ENCODE assay signal across 21 mouse cellular contexts in genomic region chrX:133605828-133606227, GRCm38 (mm10).
DNase-seq lines count a peak whose midpoint lies in the region; ATAC-seq and TF ChIP-seq lines count a peak whose summit lies in the region.
"Had no signal": no experiment of that assay in that cellular context is flagged by ENCODE, and none has a peak within 500 bp of the region (broad histone marks: within the 10 kb centered on the region; RNA-seq: fewer than 3 reads in every experiment).

No protein-coding gene starts in this region.

- H3K36me3 ChIP-seq in limb, embryonic 13.5 days = no peaks in the 10 kb centered on the region
- no peaks in the 10 kb centered on the region for H3K36me3 ChIP-seq in stomach, postnatal 0 days (ENCODE audit: control insufficient read depth, insufficient read depth, low read length)
- H3K36me3 ChIP-seq: heart, embryonic 10.5 days; kidney, embryonic 15.5 days; neural tube, embryonic 13.5 days; stomach, embryonic 15.5 days had no signal

- TF ChIP-seq CTCF in gastrocnemius, adult 2 months (IDR thresholded peaks at IDR 0.05) = no peak
- no peak for TF ChIP-seq CTCF in stomach, postnatal 0 days (IDR thresholded peaks at IDR 0.05; ENCODE audit: low read depth)

- DNase-seq in gastrocnemius, adult 2 months = peak; percentile 13
- DNase-seq in gastrocnemius, adult 8-10 months (ENCODE audit: low spot score in 2 of 2) = no peak
- peak; percentile 41 for DNase-seq in 3T3-L1 (ENCODE audit: low read depth, low spot score)
- peak; percentile 22 for DNase-seq in NIH3T3 (ENCODE audit: low read depth)
- DNase-seq in thymus, adult 18-20 months = no peak
- no peak for DNase-seq in stomach, postnatal 0 days (ENCODE audit: low spot score)
- DNase-seq: adrenal gland, postnatal 10 days; B cell, adult 2 months; cerebellum, adult 2 months; cerebellum, postnatal 25 days; gastrocnemius, postnatal 14 days; kidney, adult 11 months; kidney, postnatal 36 days; lung, postnatal 4 days; midbrain, embryonic 14.5 days had no signal

- peaks cover 16% of the 10 kb centered on the region; the same call in 1 of the 2 replicates for H3K27me3 ChIP-seq in limb, embryonic 13.5 days
- H3K27me3 ChIP-seq in stomach, postnatal 0 days (ENCODE audit: control insufficient read depth, insufficient read depth, low read length) = no peaks in the 10 kb centered on the region
- H3K27me3 ChIP-seq: stomach, embryonic 15.5 days had no signal

- TF ChIP-seq EP300 in stomach, postnatal 0 days (optimal IDR thresholded peaks at IDR 0.05) = no peak

- peak overlapping the region; percentile 70 for H3K27ac ChIP-seq in gastrocnemius, adult 2 months
- H3K27ac ChIP-seq in limb, embryonic 13.5 days = no peak overlapping the region
- H3K27ac ChIP-seq in stomach, postnatal 0 days (replicated peaks) = no peak overlapping the region
- H3K27ac ChIP-seq: heart, embryonic 10.5 days; hindbrain, postnatal 0 days; kidney, embryonic 15.5 days; neural tube, embryonic 13.5 days; stomach, embryonic 15.5 days had no signal

- H3K4me2 ChIP-seq in limb, embryonic 13.5 days (replicated peaks) = no peak overlapping the region
- no peak overlapping the region for H3K4me2 ChIP-seq in stomach, postnatal 0 days (replicated peaks; ENCODE audit: low read depth)
- H3K4me2 ChIP-seq: kidney, embryonic 15.5 days; neural tube, embryonic 13.5 days; stomach, embryonic 15.5 days had no signal

- H3K9ac ChIP-seq in limb, embryonic 13.5 days = no peak overlapping the region
- H3K9ac ChIP-seq in stomach, postnatal 0 days (ENCODE audit: low read length) = no peak overlapping the region
- H3K9ac ChIP-seq: kidney, embryonic 15.5 days; neural tube, embryonic 13.5 days; stomach, embryonic 15.5 days had no signal

- intact Hi-C loops in gastrocnemius, adult 2 months (cut with DNase I) = no loop called here

- no peaks in the 10 kb centered on the region for H3K9me3 ChIP-seq in limb, embryonic 13.5 days
- no peaks in the 10 kb centered on the region for H3K9me3 ChIP-seq in stomach, postnatal 0 days (ENCODE audit: control insufficient read depth, low read length)
- H3K9me3 ChIP-seq: heart, embryonic 10.5 days; kidney, embryonic 15.5 days; neural tube, embryonic 13.5 days; stomach, embryonic 15.5 days had no signal

- H3K4me3 ChIP-seq in gastrocnemius, adult 2 months = peak overlapping the region; percentile 26; the same call in 1 of the 2 replicates
- no peak overlapping the region for H3K4me3 ChIP-seq in limb, embryonic 13.5 days
- no peak overlapping the region for H3K4me3 ChIP-seq in stomach, postnatal 0 days (ENCODE audit: low read depth, low read length)
- H3K4me3 ChIP-seq: heart, embryonic 10.5 days; kidney, embryonic 15.5 days; neural tube, embryonic 13.5 days; stomach, embryonic 15.5 days had no signal

- WGBS in limb, embryonic 13.5 days = 46% methylated on average over 4 of the region's 4 CpGs
- 66% methylated on average over 4 of the region's 4 CpGs for WGBS in stomach, postnatal 0 days

- peak; percentile 44 for ATAC-seq in limb, embryonic 13.5 days (ENCODE audit: low FRiP score, low read depth)
- no peak for ATAC-seq in stomach, postnatal 0 days (ENCODE audit: low FRiP score, low TSS enrichment)
- ATAC-seq: hindbrain, postnatal 0 days had no signal

- peaks cover 12% of the 10 kb centered on the region for H3K4me1 ChIP-seq in limb, embryonic 13.5 days
- no peaks in the 10 kb centered on the region for H3K4me1 ChIP-seq in stomach, postnatal 0 days (replicated peaks; ENCODE audit: control insufficient read depth, insufficient read depth)
- H3K4me1 ChIP-seq: heart, embryonic 10.5 days; kidney, embryonic 15.5 days; neural tube, embryonic 13.5 days; stomach, embryonic 15.5 days had no signal

Comparison
In these comparisons a context has a peak if more than half of its experiments do, and no peak if none do; other contexts are left out.
1. DNase-seq: peak in gastrocnemius, adult 2 months (single experiment), 3T3-L1 (single experiment) and NIH3T3 (single experiment); none in gastrocnemius, adult 8-10 months (0 of 2), thymus, adult 18-20 months (0 of 2) and stomach, postnatal 0 days (single experiment).